Mouse (Mus musculus) lung, postnatal 0 days (tissue): ENCODE data around the gene Sema3b.

ENCODE experiments used
- CTCF ChIP-seq: IDR thresholded peaks from 2 replicates; pipeline ENCODE4 v1.5.1; 2016; ENCODE audit warnings: antibody characterized with exemption, mild to moderate bottlenecking
- EP300 ChIP-seq: IDR thresholded peaks from 2 replicates; pipeline ENCODE4 v1.6.1; 2016; ENCODE audit warnings: antibody characterized with exemption, mild to moderate bottlenecking, control low read depth

DNA sequence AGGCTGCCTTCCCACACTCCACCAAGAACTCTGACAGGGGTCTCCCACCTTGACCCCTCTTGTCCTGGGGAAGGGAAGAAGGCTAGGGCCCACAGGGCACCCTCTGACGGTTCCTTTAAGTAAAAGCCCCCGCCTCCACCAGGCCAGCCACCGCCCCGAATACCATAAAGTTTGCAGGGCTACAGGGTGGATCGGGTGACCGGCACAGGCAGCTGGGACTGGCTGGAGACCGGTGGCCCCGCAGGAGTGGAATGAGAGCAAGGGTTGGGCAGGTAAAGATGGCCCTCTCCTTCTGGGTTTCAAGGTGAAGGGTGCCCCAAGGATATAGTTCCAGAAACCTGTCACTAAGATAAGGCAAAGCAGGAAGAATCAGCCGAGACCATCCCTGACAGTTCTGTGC is 2.4 kb downstream of the Sema3b start:
- TF ChIP-seq CTCF (no peak), EP300 (no peak)
